Mouse (Mus musculus) CH12.LX (cell line): ENCODE data around the gene Camta1. TPM values are rescaled to one million over a fixed set of nuclear protein-coding genes. Genes with fewer than 3 reads are reported as not detected.

Experiments used
- DNase-seq: peaks from one replicate; pipeline ENCODE4 v3.0.0-alpha.2; 2013; ENCODE audit errors: extremely low read depth
- H3K27ac ChIP-seq: 2 replicates; pipeline ENCODE4 v1.5.1; 2012; ENCODE audit warnings: low read depth, mild to moderate bottlenecking, control low read depth, moderate library complexity; ENCODE audit not compliant: insufficient read depth
- H3K27me3 ChIP-seq: replicated peaks from 2 replicates; pipeline ENCODE3; 2012; ENCODE audit warnings: inconsistent platforms
- H3K36me3 ChIP-seq, 2 experiments: replicated peaks in 1 of 2; 2 replicates each; pipeline versions ENCODE3 to v1.6.1; 2012; ENCODE audit warnings: inconsistent platforms in 1 of 2, low read length in 1 of 2, mild to moderate bottlenecking in 1 of 2, mixed read lengths in 1 of 2, moderate library complexity in 1 of 2; ENCODE audit not compliant: control insufficient read depth in 1 of 2, insufficient read depth in 1 of 2
- H3K4me1 ChIP-seq, 2 experiments: 2 replicates each; pipeline ENCODE4 v1.6.1; 2012; ENCODE audit warnings: inconsistent platforms in 1 of 2, moderate library complexity in 1 of 2; ENCODE audit not compliant: insufficient read depth in 2 of 2, control insufficient read depth in 1 of 2
- H3K4me2 ChIP-seq: 2 replicates; pipeline ENCODE4 v1.6.1; 2012; ENCODE audit warnings: low read depth, mild to moderate bottlenecking, control low read depth; ENCODE audit not compliant: poor library complexity, insufficient read depth, severe bottlenecking
- H3K4me3 ChIP-seq, 3 experiments: fragments of 150-350 bp in 1 of 3; sonication (generic) in 1 of 3; replicated peaks in 1 of 3; 2 replicates each; pipeline versions ENCODE3 to v1.5.1; 2011 to 2012; ENCODE audit warnings: low read depth in 2 of 3, low read length in 2 of 3, mild to moderate bottlenecking in 2 of 3, moderate library complexity in 2 of 3, control low read depth in 1 of 3, improper control_type of control experiment in 1 of 3, inconsistent platforms in 1 of 3, mixed read lengths in 1 of 3; ENCODE audit not compliant: poor library complexity in 1 of 3
- H3K79me2 ChIP-seq: replicated peaks from 2 replicates; pipeline ENCODE4 v1.6.1; 2012; ENCODE audit warnings: mild to moderate bottlenecking, moderate library complexity; ENCODE audit not compliant: control insufficient read depth, poor library complexity, insufficient read depth, severe bottlenecking; ENCODE audit errors: extremely low read depth
- H3K9ac ChIP-seq: 2 replicates; pipeline ENCODE4 v1.6.1; 2012; ENCODE audit warnings: low read depth, mild to moderate bottlenecking, control low read depth, moderate library complexity; ENCODE audit not compliant: insufficient read depth
- H3K9me3 ChIP-seq: replicated peaks from 2 replicates; pipeline ENCODE3; 2012; ENCODE audit warnings: low read length, inconsistent platforms, mixed read lengths
- BHLHE40 ChIP-seq: IDR thresholded peaks from 2 replicates; pipeline ENCODE4 v1.6.1; 2011; ENCODE audit warnings: mild to moderate bottlenecking, low read depth, low read length, improper control_type of control experiment
- CHD2 ChIP-seq: IDR thresholded peaks from 2 replicates; pipeline ENCODE4 v1.6.1; 2011; ENCODE audit warnings: low read length, improper control_type of control experiment
- CTCF ChIP-seq, 2 experiments: IDR thresholded peaks in 1 of 2; conservative IDR thresholded peaks in 1 of 2; 2 replicates each; pipeline ENCODE4 v1.5.1; 2011 to 2012; ENCODE audit warnings: low read depth in 2 of 2, low read length in 2 of 2, improper control_type of control experiment in 1 of 2, inconsistent platforms in 1 of 2, mild to moderate bottlenecking in 1 of 2, moderate library complexity in 1 of 2
- E2F4 ChIP-seq: IDR thresholded peaks from 2 replicates; pipeline ENCODE4 v1.6.1; 2011; ENCODE audit warnings: low read depth, low read length, improper control_type of control experiment; ENCODE audit not compliant: insufficient replicate concordance
- EP300 ChIP-seq: IDR thresholded peaks from 2 replicates; pipeline ENCODE4 v1.6.1; 2011; ENCODE audit warnings: low read length, improper control_type of control experiment
- ETS1 ChIP-seq: conservative IDR thresholded peaks from 2 replicates; pipeline ENCODE4 v1.6.1; 2012; ENCODE audit warnings: low read depth, mild to moderate bottlenecking, inconsistent platforms, low read length, improper control_type of control experiment, moderate library complexity
- GABPA ChIP-seq: IDR thresholded peaks from 2 replicates; pipeline ENCODE4 v1.6.1; 2012; ENCODE audit warnings: low read depth, low read length, improper control_type of control experiment, inconsistent platforms; ENCODE audit not compliant: insufficient replicate concordance
- IRF4 ChIP-seq: IDR thresholded peaks from 2 replicates; pipeline ENCODE4 v1.6.1; 2014; ENCODE audit warnings: low read depth, mild to moderate bottlenecking, inconsistent platforms, low read length, improper control_type of control experiment
- JUND ChIP-seq: conservative IDR thresholded peaks from 2 replicates; pipeline ENCODE4 v1.6.1; 2011; ENCODE audit warnings: low read depth, low read length, improper control_type of control experiment
- MAFK ChIP-seq: IDR thresholded peaks from 2 replicates; pipeline ENCODE4 v1.6.1; 2011; ENCODE audit warnings: low read length, improper control_type of control experiment; ENCODE audit not compliant: insufficient replicate concordance
- MAX ChIP-seq: IDR thresholded peaks from 2 replicates; pipeline ENCODE4 v1.6.1; 2011; ENCODE audit warnings: low read length, improper control_type of control experiment
- MEF2A ChIP-seq: IDR thresholded peaks from 2 replicates; pipeline ENCODE4 v1.6.1; 2014; ENCODE audit warnings: low read depth, mild to moderate bottlenecking, inconsistent platforms, low read length, improper control_type of control experiment, borderline replicate concordance
- NRF1 ChIP-seq: IDR thresholded peaks from 2 replicates; pipeline ENCODE4 v1.6.1; 2014; ENCODE audit warnings: low read depth, mild to moderate bottlenecking, inconsistent platforms, low read length, improper control_type of control experiment, moderate library complexity
- PAX5 ChIP-seq: IDR thresholded peaks from 2 replicates; pipeline ENCODE4 v1.6.1; 2012; ENCODE audit warnings: low read length, inconsistent platforms, mixed read lengths
- POLR2A ChIP-seq: IDR thresholded peaks from 2 replicates; pipeline ENCODE4 v1.6.1; 2011; ENCODE audit warnings: low read depth, mild to moderate bottlenecking, improper control_type of control experiment, low read length
- POLR2AphosphoS2 ChIP-seq: IDR thresholded peaks from 2 replicates; pipeline ENCODE4 v1.6.1; 2011; ENCODE audit warnings: low read depth, low read length, improper control_type of control experiment
- RCOR1 ChIP-seq: conservative IDR thresholded peaks from 2 replicates; pipeline ENCODE4 v1.6.1; 2012; ENCODE audit warnings: low read depth, mild to moderate bottlenecking, inconsistent platforms, low read length, improper control_type of control experiment
- SIN3A ChIP-seq: IDR thresholded peaks from 2 replicates; pipeline ENCODE4 v1.6.1; 2012; ENCODE audit warnings: low read length, improper control_type of control experiment, inconsistent platforms
- SMC3 ChIP-seq: IDR thresholded peaks from 2 replicates; pipeline ENCODE4 v1.6.1; 2011; ENCODE audit warnings: low read depth, low read length, improper control_type of control experiment
- TBP ChIP-seq: conservative IDR thresholded peaks from 2 replicates; pipeline ENCODE4 v1.6.1; 2011; ENCODE audit warnings: low read depth, low read length, improper control_type of control experiment
- UBTF ChIP-seq: IDR thresholded peaks from 2 replicates; pipeline ENCODE4 v1.6.1; 2012; ENCODE audit warnings: low read depth, mild to moderate bottlenecking, inconsistent platforms, low read length, improper control_type of control experiment, moderate library complexity
- USF2 ChIP-seq: conservative IDR thresholded peaks from 2 replicates; pipeline ENCODE4 v1.6.1; 2011; ENCODE audit warnings: low read depth, low read length, improper control_type of control experiment
- ZC3H11A ChIP-seq: IDR thresholded peaks from 2 replicates; pipeline ENCODE4 v1.6.1; 2012; ENCODE audit warnings: low read depth, mild to moderate bottlenecking, inconsistent platforms, low read length, improper control_type of control experiment
- ZMIZ1 ChIP-seq: IDR thresholded peaks from 2 replicates; pipeline ENCODE4 v1.6.1; 2012; ENCODE audit warnings: low read depth, mild to moderate bottlenecking, inconsistent platforms, low read length, improper control_type of control experiment
- dilution Hi-C: fragments of 300-500 bp; cut with MboI; formaldehyde crosslinking; loops from 2 replicates; pipeline ENCODE4 v1.14.3; 2020; ENCODE audit warnings: low sequenced_read_pairs; ENCODE audit not compliant: extremely low pct_unique_long_range_greater_than_20kb, extremely low pct_ligation_motif_present
- in situ Hi-C: fragments of 300-500 bp; cut with MboI; formaldehyde crosslinking; loops from 3 replicates; pipeline ENCODE4 v1.14.3; 2019; ENCODE audit warnings: low sequenced_read_pairs, low pct_ligation_motif_present, low pct_unique_long_range_greater_than_20kb, mixed read lengths
- polyA plus RNA-seq: library from polyadenylated mRNA; unstranded; fragments of >175 nt; gene quantifications from 2 replicates; pipeline ENCODE4 v1.2.1, GENCODE M21; 2012; ENCODE audit warnings: low read depth; ENCODE audit not compliant: insufficient read length
- total RNA-seq, 2 experiments: library from RNA; depleted of rRNA; stranded (reverse); fragments of 300-350 nt in 1 of 2; fragments of >200 nt in 1 of 2; gene quantifications; 2 replicates each; pipeline ENCODE4 v1.2.3; 2012 to 2014

Gene Camta1
- total and polyA plus RNA-seq, 3 experiments, result 9.9 to 32.5 (median 15.3) TPM

GRCm38 (mm10) chr4:151108834-151109241, 752.8 kb downstream of the Camta1 start:
- Histone ChIP-seq H3K36me3 (no peaks in the 10 kb centered on the region), H3K27me3 (no peaks in the 10 kb centered on the region), H3K79me2 (no peaks in the 10 kb centered on the region), H3K9me3 (peaks cover 33% of the 10 kb centered on the region), H3K9ac (no peak overlapping the region), H3K4me2 (no peak overlapping the region), H3K4me1 (no peaks in the 10 kb centered on the region), H3K27ac (no peak overlapping the region)
- no peak for DNase-seq
- dilution Hi-C loops (no loop called here), in situ Hi-C loops (no loop called here)
- TF ChIP-seq USF2 (no peak), TBP (no peak), CTCF (conservative IDR thresholded peaks at IDR 0.05 in 1 of 2, IDR thresholded peaks at IDR 0.05 in 1 of 2; ENCODE audit: low read depth in 2 of 2, low read length in 2 of 2) (no peak), PAX5 (no peak), JUND (no peak), ZC3H11A (no peak), ZMIZ1 (no peak), CHD2 (no peak), UBTF (no peak), ETS1 (no peak), SIN3A (no peak), E2F4 (no peak), RCOR1 (no peak), BHLHE40 (no peak), NRF1 (no peak), MAFK (no peak), MEF2A (no peak), IRF4 (no peak)
- TF ChIP-seq, all 38 proteins: peak for 0
- no peak overlapping the region for H3K4me3 ChIP-seq

GRCm38 (mm10) chr4:151108028-151108771, 753.5 kb downstream of the Camta1 start:
- in situ Hi-C loops, result no loop called here
- Histone ChIP-seq H3K4me2 (no peak overlapping the region), H3K9ac (no peak overlapping the region), H3K4me3 (no peak overlapping the region), H3K36me3 (no peaks in the 10 kb centered on the region), H3K4me1 (no peaks in the 10 kb centered on the region), H3K27me3 (no peaks in the 10 kb centered on the region), H3K9me3 (peaks cover 35% of the 10 kb centered on the region), H3K27ac (no peak overlapping the region), H3K79me2 (no peaks in the 10 kb centered on the region)
- TF ChIP-seq RCOR1, result no peak
- TF ChIP-seq ZMIZ1, result no peak
- TF ChIP-seq GABPA, result no peak
- no peak for TF ChIP-seq SIN3A
- no peak for TF ChIP-seq POLR2AphosphoS2
- TF ChIP-seq MAX, result no peak
- TF ChIP-seq BHLHE40, result no peak
- TF ChIP-seq SMC3, result no peak
- TF ChIP-seq PAX5, result no peak
- TF ChIP-seq MEF2A, result no peak
- no peak for TF ChIP-seq POLR2A
- no peak for TF ChIP-seq EP300
- no peak for TF ChIP-seq TBP
- TF ChIP-seq ETS1, result no peak
- DNase-seq, result no peak
- dilution Hi-C loops, result no loop called here
